In genomic region chr7:98740363-98740762, GRCm38 (mm10) we compare ENCODE assay signal across 22 mouse cellular contexts. TPM values are rescaled to one million over a fixed set of nuclear protein-coding genes. Genes with fewer than 3 reads are reported as not detected.
DNase-seq lines count a peak whose midpoint lies in the region; ATAC-seq and TF ChIP-seq lines count a peak whose summit lies in the region.
"Had no signal": no experiment of that assay in that cellular context is flagged by ENCODE, and none has a peak within 500 bp of the region (broad histone marks: within the 10 kb centered on the region; RNA-seq: fewer than 3 reads in every experiment).

No protein-coding gene starts in this region.

- H3K9me3 ChIP-seq in lung, embryonic 14.5 days (ENCODE audit: low read depth, low read length) = no peaks in the 10 kb centered on the region
- H3K9me3 ChIP-seq in embryonic facial prominence, embryonic 10.5 days = no peaks in the 10 kb centered on the region
- H3K9me3 ChIP-seq: forebrain, embryonic 10.5 days; heart, embryonic 15.5 days; midbrain, embryonic 13.5 days had no signal

- H3K27me3 ChIP-seq in lung, embryonic 14.5 days (ENCODE audit: insufficient read depth, low read length) = no peaks in the 10 kb centered on the region
- peaks cover 33% of the 10 kb centered on the region for H3K27me3 ChIP-seq in embryonic facial prominence, embryonic 10.5 days (replicated peaks; ENCODE audit: low read depth, poor library complexity, severe bottlenecking)

- no peak overlapping the region for H3K4me2 ChIP-seq in lung, embryonic 14.5 days
- H3K4me2 ChIP-seq: heart, embryonic 15.5 days; liver, embryonic 11.5 days; midbrain, embryonic 13.5 days had no signal

- no peak for TF ChIP-seq CTCF in lung, embryonic 14.5 days (IDR thresholded peaks at IDR 0.05; ENCODE audit: low read depth)

- peak; percentile 25 for DNase-seq in embryo, embryonic 11 days
- no peak for DNase-seq in embryo, embryonic 9.5 days (ENCODE audit: extremely low spot score)
- peak; percentile 44 for DNase-seq in lung, embryonic 14.5 days
- DNase-seq in lung, postnatal 14 days = no peak
- peak; percentile 48 for DNase-seq in embryonic facial prominence, embryonic 10.5 days (ENCODE audit: low spot score)
- DNase-seq in cerebellum, adult 18-20 months = no peak
- no peak for DNase-seq in frontal cortex, adult 2 months (ENCODE audit: extremely low spot score in 1 of 2, low spot score in 1 of 2)
- DNase-seq: adrenal gland, postnatal 10 days; cerebellum, adult 9-11 months; gastrocnemius, postnatal 25 days; heart, adult 2 months; heart, postnatal 4 days; kidney, adult 18-20 months; layer of hippocampus, postnatal 36 days; lung, adult 2 months had no signal

- H3K4me3 ChIP-seq in lung, embryonic 14.5 days (ENCODE audit: low read depth, low read length) = no peak overlapping the region
- H3K4me3 ChIP-seq in embryonic facial prominence, embryonic 10.5 days = no peak overlapping the region
- H3K4me3 ChIP-seq: forebrain, embryonic 10.5 days; heart, adult 2 months; heart, embryonic 15.5 days; midbrain, embryonic 13.5 days had no signal

- H3K27ac ChIP-seq in lung, embryonic 14.5 days (ENCODE audit: low read depth) = no peak overlapping the region
- 0 out of 2 replicates have a peak overlapping the region, but pooled peaks have one; percentile 48 for H3K27ac ChIP-seq in embryonic facial prominence, embryonic 10.5 days (replicated peaks)
- H3K27ac ChIP-seq: forebrain, embryonic 10.5 days; heart, adult 2 months; heart, embryonic 15.5 days; hindbrain, postnatal 0 days; midbrain, embryonic 13.5 days had no signal

- WGBS in lung, embryonic 14.5 days = 9% methylated on average over 5 of the region's 5 CpGs
- 14% methylated on average over 5 of the region's 5 CpGs for WGBS in embryonic facial prominence, embryonic 10.5 days

- H3K4me1 ChIP-seq in lung, embryonic 14.5 days (ENCODE audit: insufficient read depth) = no peaks in the 10 kb centered on the region
- peaks cover 36% of the 10 kb centered on the region for H3K4me1 ChIP-seq in embryonic facial prominence, embryonic 10.5 days

- no peaks in the 10 kb centered on the region for H3K36me3 ChIP-seq in lung, embryonic 14.5 days (ENCODE audit: insufficient read depth)
- H3K36me3 ChIP-seq in embryonic facial prominence, embryonic 10.5 days (replicated peaks) = no peaks in the 10 kb centered on the region
- H3K36me3 ChIP-seq: forebrain, embryonic 10.5 days; heart, embryonic 15.5 days; midbrain, embryonic 13.5 days had no signal

- peak; percentile 44; the same call in 1 of the 2 replicates for ATAC-seq in lung, embryonic 14.5 days (ENCODE audit: insufficient read depth)
- ATAC-seq in megakaryocyte progenitor cell, adult 5-6 weeks (replicated peaks; ENCODE audit: poor library complexity) = no peak
- ATAC-seq: CD4-positive, CD25-positive, alpha-beta regulatory T cell, adult 4 months; hindbrain, postnatal 0 days; midbrain, embryonic 13.5 days had no signal

- no peak overlapping the region for H3K9ac ChIP-seq in lung, embryonic 14.5 days
- H3K9ac ChIP-seq: heart, embryonic 15.5 days; midbrain, embryonic 13.5 days had no signal

RNA-seq across cellular contexts. Expression of gene Thap12, which starts 37.5 kb away (rescaled TPM):
- 81.3 and 81.9 TPM in 2 replicates for polyA plus RNA-seq in lung, embryonic 14.5 days (2014; fragmentation: Nextera tagmentation; extraction: Ambion mirVana)
- polyA plus RNA-seq in embryonic facial prominence, embryonic 10.5 days (2016; fragmentation: Nextera tagmentation; extraction: Ambion mirVana) = 56.8 and 57.5 TPM in 2 replicates
- total RNA-seq in megakaryocyte progenitor cell, adult 5-6 weeks (2015) = 54.8 and 59.4 TPM in 2 replicates
- total RNA-seq in megakaryocyte progenitor cell, adult 5-6 weeks (2017) = 72.6 and 86.9 TPM in 2 replicates
- polyA plus RNA-seq in frontal cortex, adult 2 months (2012; rRNA removed) = 43.7 and 45.4 TPM in 2 replicates

Comparison
In these comparisons a context has a peak if more than half of its experiments do, and no peak if none do; other contexts are left out.
1. DNase-seq: peak in embryo, embryonic 11 days (single experiment), lung, embryonic 14.5 days (single experiment) and embryonic facial prominence, embryonic 10.5 days (single experiment); none in embryo, embryonic 9.5 days (single experiment), lung, postnatal 14 days (single experiment), cerebellum, adult 18-20 months (0 of 2) and frontal cortex, adult 2 months (0 of 2).